Mouse (Mus musculus): ENCODE data around the gene Vwce. TPM values are rescaled to one million over a fixed set of nuclear protein-coding genes. Genes with fewer than 3 reads are reported as not detected.

The Vwce gene
- total RNA-seq, 2 experiments from 2014 or later = 0.10 TPM; not detected in 1

DNA sequence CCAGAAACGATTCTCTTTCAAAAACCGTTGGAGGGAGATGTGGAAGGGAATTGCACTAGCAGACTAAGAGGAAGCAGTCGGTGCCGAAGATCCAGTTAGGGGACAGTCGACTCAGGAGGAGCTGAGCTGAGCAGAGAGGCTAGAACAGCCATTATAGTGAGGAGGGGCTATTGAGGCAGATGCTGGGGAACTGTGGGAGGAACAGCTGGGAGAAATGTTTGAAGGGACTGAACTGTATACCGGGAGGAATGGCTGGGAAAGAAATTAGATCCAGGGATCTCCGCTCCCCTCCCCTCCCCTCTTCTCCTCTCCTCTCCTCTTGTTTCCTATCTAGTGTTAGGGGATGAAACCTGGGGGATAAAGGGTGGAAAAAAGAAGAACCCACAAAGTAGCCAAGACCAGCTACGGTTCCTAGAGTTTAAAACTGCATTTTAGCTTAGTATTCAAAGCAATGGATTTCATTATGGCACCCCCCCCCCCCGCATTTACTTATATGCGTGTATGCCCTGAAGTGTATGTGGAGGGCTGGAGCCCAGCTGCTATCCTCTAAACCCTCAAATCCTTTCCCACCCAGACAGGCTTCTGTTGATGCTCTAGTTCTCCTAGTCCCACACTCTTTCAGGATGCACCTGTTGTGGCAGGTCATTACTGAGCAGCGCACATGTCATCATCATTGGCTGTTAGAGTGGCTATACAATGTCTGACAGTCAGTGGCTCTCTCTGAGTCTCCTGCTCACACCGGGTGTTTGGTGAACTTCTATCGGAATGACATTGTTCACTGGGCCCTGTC, 6.8 kb downstream of the Vwce start:
- no peak for ATAC-seq (replicated peaks; ENCODE audit: poor library complexity)

DNA sequence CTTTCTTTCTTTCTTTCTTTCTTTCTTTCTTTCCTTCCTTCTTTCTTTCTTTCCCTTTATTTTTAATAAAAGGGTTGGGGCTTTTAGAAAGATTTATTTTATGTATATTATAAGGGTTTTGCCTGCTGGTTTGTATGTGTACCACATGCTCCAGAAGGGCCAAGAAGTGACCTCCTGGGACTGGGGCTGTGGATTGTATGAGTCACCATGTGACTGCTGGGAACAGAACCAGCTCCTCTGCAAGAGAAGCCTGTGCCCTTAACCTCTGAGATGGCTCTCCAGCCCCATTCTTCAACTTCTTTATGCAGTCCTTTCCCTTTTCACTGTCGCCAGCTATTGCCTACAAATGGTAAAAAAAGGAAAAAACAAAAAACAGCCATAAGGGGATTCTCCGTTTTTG, 11.6 kb downstream of the Vwce start:
- ATAC-seq (replicated peaks; ENCODE audit: poor library complexity) = no peak

DNA sequence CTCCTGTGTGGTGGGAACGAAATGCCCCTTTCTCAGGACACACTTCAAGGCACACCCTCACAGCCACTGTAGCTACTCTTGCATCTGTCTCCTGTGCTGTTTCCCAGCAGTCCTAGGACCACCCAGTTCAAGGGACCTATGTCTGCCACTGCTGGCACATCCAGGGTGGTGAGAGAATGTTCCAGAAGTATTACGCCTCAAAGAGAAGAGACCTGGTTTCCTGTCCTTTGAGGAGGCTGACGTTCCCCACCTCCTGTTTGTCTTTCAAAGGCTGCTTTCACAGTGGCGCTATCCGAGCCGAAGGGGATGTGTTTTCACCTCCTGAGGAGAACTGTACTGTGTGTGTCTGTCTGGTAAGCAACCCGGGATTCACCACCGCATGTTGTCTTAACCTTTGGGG, 14.1 kb downstream of the Vwce start:
- no peak for ATAC-seq (replicated peaks; ENCODE audit: poor library complexity)

DNA sequence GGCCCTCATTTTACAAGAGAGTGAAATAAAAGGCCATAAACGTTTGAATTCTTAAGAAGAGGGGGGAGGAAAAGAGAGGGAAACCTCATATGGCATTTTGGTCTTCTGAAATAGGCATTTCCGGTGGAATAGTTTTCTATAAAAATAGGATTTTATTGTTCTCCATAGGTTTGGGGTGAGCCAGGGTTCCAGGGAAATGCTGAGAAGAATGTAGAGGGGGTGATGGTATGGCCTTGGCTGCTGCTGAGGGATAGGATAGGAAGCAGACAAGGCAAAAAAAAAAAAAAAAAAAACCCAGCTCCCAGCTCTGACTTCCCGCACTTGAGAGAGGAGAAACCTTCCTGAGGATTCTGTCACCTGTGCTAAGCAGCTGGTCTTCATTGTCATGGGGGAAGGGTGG, 22.0 kb downstream of the Vwce start:
- no peak for ATAC-seq (replicated peaks; ENCODE audit: poor library complexity)

DNA sequence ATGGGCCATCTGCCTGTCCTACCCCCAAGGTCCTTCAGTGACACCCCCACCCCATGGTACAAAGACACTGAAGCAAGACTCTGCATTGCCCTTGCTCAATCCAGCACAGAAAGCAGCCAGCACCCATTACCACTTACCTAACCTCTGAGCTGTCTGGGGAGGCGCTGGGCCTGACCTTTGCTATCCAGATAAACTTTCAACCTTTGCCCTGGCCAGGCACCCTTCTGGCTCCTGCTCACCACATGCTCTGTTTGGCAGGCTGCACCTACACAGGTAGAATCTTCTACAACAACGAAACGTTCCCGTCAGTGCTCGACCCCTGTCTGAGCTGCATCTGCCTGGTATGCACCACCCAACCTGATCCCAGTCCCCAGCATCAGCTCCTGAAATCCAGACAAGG, 23.7 kb downstream of the Vwce start:
- no peak for ATAC-seq (replicated peaks; ENCODE audit: poor library complexity)

DNA sequence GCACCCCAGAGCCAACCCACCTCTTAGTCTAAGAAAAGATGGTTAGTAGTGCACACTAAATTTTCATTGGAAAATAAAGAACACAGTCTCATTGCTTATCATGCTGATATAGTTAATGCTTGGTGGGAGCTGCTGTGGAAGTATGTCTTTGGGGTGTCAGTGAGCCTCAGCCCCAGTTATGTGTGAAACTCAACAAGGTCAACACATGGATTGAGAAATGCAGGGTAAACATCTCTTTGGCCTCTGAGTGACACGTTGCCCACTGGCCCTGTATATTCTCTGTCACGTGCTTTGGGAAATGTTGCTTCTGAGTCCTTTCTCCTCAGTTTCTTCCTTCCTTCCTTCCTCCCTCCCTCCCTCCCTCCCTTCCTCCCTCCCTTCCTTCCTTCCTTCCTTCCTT, 24.4 kb downstream of the Vwce start:
- no peak for ATAC-seq (replicated peaks; ENCODE audit: poor library complexity)

DNA sequence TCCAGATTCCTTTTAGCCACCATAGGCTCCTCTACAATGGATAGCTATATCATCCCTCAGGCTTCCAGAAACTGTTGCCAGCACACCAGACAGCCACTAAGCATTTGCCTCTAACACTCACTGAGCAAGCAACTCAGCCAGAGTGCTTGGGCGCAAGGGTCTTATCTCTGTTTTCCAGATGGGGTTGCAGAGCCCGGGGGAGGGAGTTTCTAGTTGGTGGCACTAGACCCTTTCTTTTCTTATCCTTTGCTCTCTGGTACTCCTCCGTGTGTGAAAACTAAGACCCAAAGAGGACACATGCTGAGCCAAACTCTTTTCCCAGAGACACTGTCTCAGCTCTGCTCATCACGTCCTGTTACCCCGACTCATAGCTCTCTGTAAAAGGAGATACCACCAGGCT, 27.4 kb downstream of the Vwce start:
- ATAC-seq (replicated peaks; ENCODE audit: poor library complexity) = peak; percentile 83

DNA sequence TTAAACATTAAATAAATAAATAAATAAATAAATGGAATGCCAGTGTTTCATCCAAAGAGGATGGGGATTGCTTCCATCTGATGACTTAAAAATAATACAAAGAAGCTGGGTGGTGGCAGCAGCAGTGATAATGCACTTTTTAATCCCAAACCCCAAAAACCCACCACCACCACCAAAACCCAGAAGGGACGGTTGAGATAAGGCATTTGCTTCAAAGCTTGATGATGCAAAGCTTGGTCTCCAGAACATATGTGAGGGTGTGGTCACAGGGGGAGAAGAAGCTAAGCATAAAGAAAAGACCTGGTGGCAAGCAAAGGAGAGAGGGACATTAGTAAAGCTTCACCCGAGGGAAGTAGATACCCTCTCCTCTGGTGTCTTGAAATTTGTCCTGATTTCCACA, 27.9 kb downstream of the Vwce start:
- ATAC-seq (replicated peaks; ENCODE audit: poor library complexity) = peak; percentile 78

DNA sequence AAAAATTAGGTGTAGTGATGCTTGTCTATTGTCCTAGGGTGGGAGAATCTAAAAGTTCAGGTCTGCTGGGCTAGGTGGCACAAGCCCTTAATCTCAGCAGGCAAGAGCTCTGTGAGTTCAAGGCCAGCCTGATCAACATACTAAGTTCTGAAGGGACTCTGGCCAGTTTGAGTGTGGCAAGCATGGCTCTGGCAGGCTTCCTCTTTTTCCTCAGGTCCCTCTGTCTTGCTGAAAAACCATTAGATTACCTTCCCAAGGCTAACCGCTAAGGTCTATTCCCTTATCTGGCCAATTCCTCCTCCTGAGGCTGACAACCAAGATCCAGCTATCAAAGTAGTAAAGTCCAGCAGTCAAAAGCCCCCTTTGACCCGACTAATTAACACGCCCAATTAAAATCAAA, 28.7 kb downstream of the Vwce start:
- ATAC-seq (replicated peaks; ENCODE audit: poor library complexity) = no peak

DNA sequence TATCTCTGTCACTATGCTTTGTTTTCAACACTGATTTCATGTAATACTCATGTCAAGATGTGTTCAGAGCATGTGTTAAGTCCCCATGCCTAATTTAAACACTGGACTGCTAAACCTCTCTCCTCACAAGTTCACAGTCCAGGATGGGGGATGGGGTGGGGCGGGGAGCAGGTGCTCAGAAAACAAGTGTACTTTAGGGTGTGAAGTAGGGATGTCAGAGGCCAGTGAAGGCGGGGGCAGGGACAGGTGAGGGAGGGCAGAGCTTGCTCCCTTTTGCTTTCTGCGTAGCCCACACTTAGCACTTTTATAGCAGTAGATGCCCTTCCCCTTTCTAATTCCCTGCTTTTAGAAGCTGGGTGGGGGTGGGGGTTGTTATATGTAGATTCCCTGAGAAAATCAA, 31.1 kb downstream of the Vwce start:
- no peak for ATAC-seq (replicated peaks; ENCODE audit: poor library complexity)

DNA sequence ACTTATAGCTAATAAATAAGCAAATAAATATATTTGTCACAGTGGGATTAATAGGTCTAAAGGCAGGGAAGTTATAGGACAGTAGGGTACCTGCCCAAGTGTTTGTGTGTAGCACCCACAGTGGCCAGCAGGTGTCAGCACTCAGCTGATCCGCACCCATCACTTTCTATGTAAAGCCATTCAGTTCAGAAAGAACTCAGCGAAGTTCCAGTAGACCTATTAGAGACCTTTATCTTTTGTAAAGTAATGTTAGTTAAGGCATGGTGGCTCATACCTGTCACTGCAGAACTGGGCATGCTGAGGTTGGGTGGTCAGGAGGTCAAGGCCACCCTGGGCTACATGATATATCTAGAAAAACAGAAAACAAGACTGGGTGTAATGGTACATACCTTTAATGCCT, 31.5 kb downstream of the Vwce start:
- ATAC-seq (replicated peaks; ENCODE audit: poor library complexity) = peak; percentile 64

DNA sequence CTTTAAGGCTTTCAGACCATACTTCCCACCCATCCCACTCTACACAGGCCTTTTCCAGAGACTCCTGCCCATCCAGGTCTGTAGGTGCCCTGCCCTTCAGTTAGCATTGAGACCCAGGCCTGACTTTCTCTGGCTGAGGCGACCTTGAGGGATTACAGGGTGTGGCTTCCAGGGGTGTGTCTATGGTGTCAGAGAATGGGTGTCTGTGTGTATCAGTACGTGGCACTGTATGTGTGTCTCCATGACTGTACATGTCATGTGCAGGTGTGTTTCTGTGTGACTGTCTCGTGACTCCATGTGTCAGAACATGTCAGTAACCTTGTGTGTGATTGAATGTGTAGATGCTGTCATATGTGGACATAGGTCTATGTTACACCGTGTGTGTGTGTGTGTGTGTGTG, 37.3 kb downstream of the Vwce start:
- no peak for ATAC-seq (replicated peaks; ENCODE audit: poor library complexity)

DNA sequence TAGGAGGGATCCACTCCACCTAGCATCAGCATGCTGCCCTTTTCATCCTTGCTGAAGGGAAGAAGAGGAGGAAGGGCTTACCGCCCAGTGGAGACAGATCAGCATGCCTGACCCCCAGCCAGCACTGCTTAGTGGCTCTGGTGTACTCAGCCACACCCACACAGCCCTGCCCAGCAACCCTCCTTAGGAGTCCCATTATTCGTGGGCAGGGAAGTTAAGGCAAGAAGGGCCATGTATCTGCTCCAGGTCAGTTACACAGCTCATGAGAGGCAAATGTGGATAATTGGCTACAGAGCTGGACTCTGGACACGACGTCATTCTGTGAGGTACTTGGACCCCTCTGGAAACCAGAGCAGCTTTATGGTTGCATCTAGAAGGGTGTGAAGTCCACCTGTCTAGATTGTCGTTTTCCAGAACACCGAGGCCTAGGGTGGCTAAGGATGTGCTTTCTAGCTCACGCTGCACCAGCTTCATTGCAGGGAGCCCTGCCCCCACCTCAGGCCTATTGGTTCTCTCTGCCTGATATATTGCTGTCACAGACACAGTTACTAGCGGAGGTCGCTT, 37.9 kb downstream of the Vwce start:
- ATAC-seq (replicated peaks; ENCODE audit: poor library complexity) = no peak

DNA sequence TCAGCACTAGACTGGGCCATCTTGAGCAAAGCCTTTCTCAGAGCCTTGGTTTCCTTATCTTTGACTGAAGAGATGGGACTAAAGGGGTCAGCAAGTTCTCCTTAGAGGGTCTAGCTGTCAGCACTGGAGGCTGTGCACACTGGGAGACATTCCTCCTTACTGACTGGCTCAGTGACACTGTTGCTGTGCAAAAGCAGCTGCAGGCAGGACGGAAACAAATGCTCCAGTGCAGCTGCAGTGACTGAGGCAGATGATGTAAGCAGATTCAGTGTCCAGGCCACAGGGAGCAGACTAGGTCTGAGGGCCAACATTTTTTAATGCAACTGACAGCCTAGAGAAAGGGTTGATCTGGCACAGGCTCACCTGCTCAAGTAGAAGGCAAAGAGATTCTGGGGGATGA, 39.3 kb downstream of the Vwce start:
- ATAC-seq (replicated peaks; ENCODE audit: poor library complexity) = no peak

DNA sequence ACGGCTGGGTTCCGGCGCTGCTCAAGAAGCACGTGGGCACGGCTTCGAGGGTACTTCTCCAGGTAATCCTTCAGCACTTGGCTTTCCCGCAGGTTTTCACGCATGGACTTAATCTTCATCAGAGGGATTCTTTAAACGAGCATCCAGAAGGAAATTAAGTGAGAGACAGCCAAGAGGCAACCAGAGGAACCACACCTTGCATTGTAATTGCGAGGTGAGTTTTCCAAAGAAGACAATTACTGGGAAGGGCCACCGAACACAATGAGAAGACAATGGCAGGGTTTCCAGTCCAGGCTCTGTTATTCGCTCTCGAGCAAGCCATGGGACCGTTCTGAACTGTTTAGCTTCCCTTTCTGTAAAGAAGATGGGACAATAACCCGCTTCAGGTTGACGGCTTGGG, 42.6 kb downstream of the Vwce start:
- ATAC-seq (replicated peaks; ENCODE audit: poor library complexity) = no peak

DNA sequence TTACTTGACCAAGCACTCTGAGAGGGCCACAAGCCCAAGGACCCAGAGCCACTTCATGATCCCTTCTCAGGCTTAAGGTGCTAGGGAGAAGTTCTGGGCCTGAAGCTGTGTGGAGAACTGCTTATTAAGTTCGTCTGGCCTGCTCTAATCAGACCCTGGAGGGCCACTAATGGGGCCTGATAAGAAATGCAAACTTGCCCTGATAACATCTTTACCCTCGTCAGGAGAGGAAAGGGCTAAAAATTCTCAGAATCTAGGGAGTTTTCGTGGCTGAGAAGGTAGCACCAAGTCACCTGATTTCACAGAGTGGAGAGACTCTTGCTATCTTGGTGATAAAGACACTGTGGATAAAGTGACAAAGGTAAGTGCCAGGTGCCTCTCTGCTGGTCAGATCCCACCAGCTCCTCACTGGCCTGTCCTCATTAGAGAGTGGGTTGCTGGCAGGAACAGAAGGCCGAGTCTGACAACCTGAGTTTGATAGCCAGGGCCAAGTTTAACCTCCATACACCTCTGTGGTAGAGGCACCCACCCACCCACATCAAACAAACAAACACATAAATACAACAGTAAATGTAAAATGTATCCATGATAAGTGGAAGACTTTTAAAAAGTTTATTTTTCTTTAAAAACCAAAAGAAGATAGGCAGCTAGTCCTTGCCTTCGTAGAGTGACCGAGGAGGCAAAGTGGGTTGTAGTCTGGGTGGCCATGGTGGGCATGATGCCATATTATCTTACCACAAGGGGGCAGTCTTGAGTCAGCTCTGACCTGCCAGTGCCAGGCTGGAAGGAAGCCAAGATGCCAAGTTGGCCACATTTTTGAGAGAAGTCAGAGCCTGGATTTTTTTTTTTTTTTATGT, 44.1 kb downstream of the Vwce start, which contains the start of gene Pga5:
TSS of gene Pga5 (minus strand) at position 157 of the 857 bp plus-strand sequence.
- ATAC-seq (replicated peaks; ENCODE audit: poor library complexity) = peak; percentile 89

DNA sequence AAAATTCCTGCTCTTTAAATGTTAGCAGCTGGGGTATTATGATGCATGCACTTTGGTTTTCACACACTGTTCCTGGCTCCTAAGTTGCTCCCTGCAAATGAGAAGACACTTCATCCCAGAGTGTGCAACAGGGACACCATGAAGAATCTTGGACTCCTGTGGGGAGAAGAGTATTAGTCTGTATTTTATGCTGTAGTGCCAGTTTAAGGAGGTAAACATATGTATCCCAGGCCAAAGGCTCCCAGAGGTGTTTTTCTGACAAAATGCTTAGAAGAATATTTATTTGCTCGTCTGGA, 44.7 kb downstream of the Vwce start:
- ATAC-seq (replicated peaks; ENCODE audit: poor library complexity) = 0 out of 2 replicates have a peak, but pooled peaks have one; percentile 3

DNA sequence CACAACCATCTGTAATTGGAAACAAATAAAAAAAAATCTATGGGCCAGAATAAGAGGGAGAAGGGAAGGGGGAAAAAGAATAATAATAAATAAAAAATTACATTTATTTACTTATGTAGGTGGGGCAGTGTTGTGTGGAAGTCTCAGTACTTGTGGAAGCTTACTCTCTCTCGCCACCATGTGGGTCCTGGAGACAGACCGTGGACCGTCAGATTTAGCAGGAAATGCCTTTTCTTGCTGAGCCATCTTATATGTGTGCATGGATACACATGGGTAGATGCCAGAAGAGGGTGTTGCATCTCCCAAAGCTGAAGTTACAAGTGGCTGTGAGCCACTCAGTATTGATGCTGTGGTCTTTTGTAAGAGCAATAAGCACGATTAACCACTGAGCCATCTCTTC, 47.6 kb downstream of the Vwce start:
- ATAC-seq (replicated peaks; ENCODE audit: poor library complexity) = 0 out of 2 replicates have a peak, but pooled peaks have one; percentile 33

DNA sequence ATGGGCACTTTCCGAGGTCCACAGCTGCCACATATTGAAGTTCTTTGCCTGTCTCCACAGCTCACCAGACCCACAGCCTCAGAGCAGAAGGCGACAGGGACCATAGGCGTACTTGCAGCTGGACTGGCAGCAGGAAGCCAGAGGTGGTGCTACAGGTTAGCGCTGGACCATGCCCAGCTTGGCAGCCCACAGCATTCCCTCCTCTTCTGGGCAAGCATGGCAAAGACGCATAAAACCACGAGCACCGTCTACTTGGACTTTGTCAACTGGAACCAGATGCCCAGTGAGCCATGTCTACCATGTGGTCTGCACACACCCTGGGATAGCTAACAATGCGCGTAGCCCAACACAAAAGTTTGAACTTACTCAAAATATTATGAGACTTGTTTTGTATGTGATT, 51.1 kb downstream of the Vwce start:
- no peak for ATAC-seq (replicated peaks; ENCODE audit: poor library complexity)

DNA sequence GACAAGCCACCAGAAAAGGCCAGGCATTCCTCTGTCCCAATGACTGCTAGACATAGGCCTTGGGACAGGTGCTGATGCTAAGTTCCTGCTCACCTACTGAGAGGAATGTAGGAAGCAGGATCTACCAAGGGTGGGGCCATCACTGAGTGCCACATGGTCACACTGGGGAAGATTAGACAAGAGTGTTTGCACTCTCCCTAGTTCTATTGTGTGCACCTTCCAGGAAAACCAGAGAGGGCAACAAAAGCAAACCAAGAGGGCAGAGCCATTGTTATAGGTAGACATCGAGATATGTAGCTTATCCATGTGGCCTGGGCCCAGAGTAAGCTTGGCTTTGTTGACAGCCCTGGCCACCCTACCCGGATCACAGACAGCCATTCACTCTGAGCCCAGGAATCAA, 51.7 kb downstream of the Vwce start:
- no peak for ATAC-seq (replicated peaks; ENCODE audit: poor library complexity)

DNA sequence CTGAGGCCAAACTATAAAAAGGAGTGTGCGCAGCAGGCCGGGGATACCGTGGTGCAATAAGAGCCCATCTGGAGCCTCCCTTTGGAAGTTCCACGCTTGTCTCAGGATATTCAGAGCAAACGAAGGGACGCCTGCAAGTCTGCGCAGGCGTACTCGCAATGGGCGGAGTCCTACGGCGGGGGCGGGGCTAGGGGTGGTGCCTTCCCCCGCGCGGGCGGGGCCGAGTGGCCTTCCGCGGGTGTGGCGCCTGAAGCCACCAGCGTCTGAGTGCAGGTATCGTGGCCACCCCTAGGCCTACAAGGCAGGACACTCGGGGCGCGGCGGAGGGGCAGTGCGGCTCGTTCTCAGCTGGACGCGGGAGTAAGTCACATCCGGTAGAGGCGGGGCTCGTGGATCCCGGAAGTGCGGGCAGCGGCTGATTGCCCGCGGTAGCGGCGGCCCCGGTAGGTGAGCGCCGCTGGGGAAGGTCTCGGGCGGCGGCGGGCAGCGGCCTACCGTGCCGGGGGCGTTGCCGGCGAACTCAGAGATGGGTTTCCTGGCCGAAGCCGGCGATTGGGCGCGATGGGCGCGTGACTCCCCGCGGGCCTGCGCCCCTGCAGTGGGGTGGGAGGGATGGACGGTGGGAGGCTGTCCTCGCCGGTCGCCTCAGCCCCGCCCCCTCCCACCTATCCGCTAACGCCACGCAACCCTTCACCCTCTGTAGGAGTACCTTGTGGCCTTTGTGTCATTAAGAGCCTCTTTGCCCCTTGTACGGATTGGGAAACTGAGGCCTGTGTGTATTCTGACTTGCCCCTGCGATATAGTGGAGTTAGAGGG, 54.7 kb downstream of the Vwce start, which contains the start of gene Vps37c:
TSS of gene Vps37c (plus strand) at position 199 of the 816 bp plus-strand sequence.
- ATAC-seq (replicated peaks; ENCODE audit: poor library complexity) = peak; percentile 84

All from megakaryocyte progenitor cell, adult 5-6 weeks (primary cell).